Mouse (Mus musculus) yolk sac, embryonic 10.5 days (tissue): Measurements from ENCODE around the gene Nck1.
A peak's percentile ranks its signal among the peaks of the same experiment; 100 is the strongest.

ENCODE experiments used
- DNase-seq: peaks from one replicate; pipeline ENCODE4 v3.0.0-alpha.2; 2017; ENCODE audit warnings: low spot score

Nck1 gene

GRCm38 (mm10) chr9:100545715-100546593 is at the start of gene Nck1:
Nck1 (minus strand) TSS chr9:100546134.
- peak; percentile 98 for DNase-seq

GRCm38 (mm10) chr9:100590462-100590861 is 44.5 kb upstream of the Nck1 start:
- no peak for DNase-seq

- DNase-seq: peak; percentile 73
These were observed 38.1 kb upstream of the Nck1 start for GRCm38 (mm10) chr9:100584031-100584430.

GRCm38 (mm10) chr9:100582883-100583575 is 37.1 kb upstream of the Nck1 start:
- DNase-seq: peak; percentile 77

GRCm38 (mm10) chr9:100581543-100582492 is 35.9 kb upstream of the Nck1 start:
- no peak for DNase-seq

GRCm38 (mm10) chr9:100580196-100580740 is 34.3 kb upstream of the Nck1 start:
- DNase-seq: peak; percentile 77

- DNase-seq: no peak
These were observed 28.0 kb upstream of the Nck1 start for GRCm38 (mm10) chr9:100573942-100574341.

GRCm38 (mm10) chr9:100573300-100573699 is 27.4 kb upstream of the Nck1 start:
- DNase-seq: no peak

GRCm38 (mm10) chr9:100571511-100571910 is 25.6 kb upstream of the Nck1 start:
- no peak for DNase-seq

GRCm38 (mm10) chr9:100570626-100571233 is 24.8 kb upstream of the Nck1 start, which contains the start of gene Slc35g2:
Slc35g2 (minus strand) TSS chr9:100571090.
- DNase-seq: peak; percentile 67

- DNase-seq: peak; percentile 42
These were observed 24.1 kb upstream of the Nck1 start for GRCm38 (mm10) chr9:100569798-100570625.

- no peak for DNase-seq
These were observed 14.4 kb upstream of the Nck1 start for GRCm38 (mm10) chr9:100560251-100560890.

GRCm38 (mm10) chr9:100558991-100559390 is 13.1 kb upstream of the Nck1 start:
- no peak for DNase-seq

GRCm38 (mm10) chr9:100558023-100558573 is 12.2 kb upstream of the Nck1 start:
- no peak for DNase-seq

GRCm38 (mm10) chr9:100555686-100556085 is 9.8 kb upstream of the Nck1 start:
- no peak for DNase-seq

- no peak for DNase-seq
These were observed 2.4 kb upstream of the Nck1 start for GRCm38 (mm10) chr9:100548313-100548712.

GRCm38 (mm10) chr9:100546594-100546910 is 618 bp upstream of the Nck1 start:
- DNase-seq: no peak

- DNase-seq: no peak
These were observed 803 bp downstream of the Nck1 start for GRCm38 (mm10) chr9:100544948-100545714.
